Mouse (Mus musculus) kidney, adult 2 months (tissue): Measurements from ENCODE around the gene Tnfrsf18.

Source experiments
- CTCF ChIP-seq: fragments of 200-500 bp; conservative IDR thresholded peaks from 2 replicates; pipeline ENCODE4 v1.5.1; 2011; ENCODE audit warnings: low read depth, mild to moderate bottlenecking, control low read depth, low read length, moderate library complexity, mixed read lengths; ENCODE audit not compliant: insufficient read depth, insufficient read length
- POLR2A ChIP-seq: fragments of 200-500 bp; IDR thresholded peaks from one replicate; pipeline ENCODE4 v1.6.1; 2011; ENCODE audit warnings: low read depth, low read length, control low read depth

DNA sequence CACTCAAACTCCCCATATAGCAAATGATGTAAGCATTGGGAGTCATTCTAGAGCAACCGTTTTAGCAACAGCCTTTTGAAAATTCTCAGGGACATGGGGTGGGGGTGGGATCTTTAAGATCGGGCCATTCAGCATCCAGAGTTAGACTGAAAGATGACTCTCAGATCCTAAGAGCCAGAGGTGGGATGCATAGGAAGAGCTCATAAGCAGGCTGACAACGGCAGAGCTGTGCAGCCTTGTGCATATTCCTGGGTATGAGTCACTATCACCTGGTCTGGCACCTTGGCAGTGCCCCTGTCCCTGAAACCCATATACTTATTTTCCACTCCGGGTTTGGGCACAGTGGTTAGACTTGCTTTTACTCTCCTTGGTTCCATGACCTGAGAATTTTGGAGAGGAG is 27.1 kb downstream of the Tnfrsf18 start:
- no peak for TF ChIP-seq POLR2A
- no peak for TF ChIP-seq CTCF
